Mouse (Mus musculus) left cerebral cortex, postnatal 14 days (tissue): ENCODE measurements around the gene Rasal2. TPM values are rescaled to one million over a fixed set of nuclear protein-coding genes. Genes with fewer than 3 reads are reported as not detected.

Experiments used
- DNase-seq, 2 experiments: peaks; one replicate each; pipeline ENCODE4 v3.0.0; 2021 to 2022; ENCODE audit warnings: low spot score in 2 of 2, mixed read lengths in 1 of 2
- intact Hi-C: fragments of 180-260 bp; cut with DNase I; formaldehyde crosslinking; loops from one replicate; pipeline ENCODE4 v1.15.1; 2025
- long read RNA-seq, 2 experiments: library from polyadenylated mRNA; stranded (forward); transcript quantifications; one replicate each; pipeline ENCODE4 v2.0.0; 2021
- total RNA-seq, 2 experiments: library from RNA; stranded (reverse); gene quantifications; 2 replicates each; pipeline ENCODE4 v1.2.3; 2021

Gene Rasal2
- 10 to 100 TPM; 62.9 to 77.3 TPM for total RNA-seq
- long read RNA-seq, experiment 1, partial matches to known transcripts: 1 of 12 reads
- long read RNA-seq, experiment 1, other reads (novel, unspliced or antisense): 11 of 12 reads
- long read RNA-seq, experiment 2, partial matches to known transcripts: 6 of 11 reads
- long read RNA-seq, experiment 2, other reads (novel, unspliced or antisense): 5 of 11 reads

DNA sequence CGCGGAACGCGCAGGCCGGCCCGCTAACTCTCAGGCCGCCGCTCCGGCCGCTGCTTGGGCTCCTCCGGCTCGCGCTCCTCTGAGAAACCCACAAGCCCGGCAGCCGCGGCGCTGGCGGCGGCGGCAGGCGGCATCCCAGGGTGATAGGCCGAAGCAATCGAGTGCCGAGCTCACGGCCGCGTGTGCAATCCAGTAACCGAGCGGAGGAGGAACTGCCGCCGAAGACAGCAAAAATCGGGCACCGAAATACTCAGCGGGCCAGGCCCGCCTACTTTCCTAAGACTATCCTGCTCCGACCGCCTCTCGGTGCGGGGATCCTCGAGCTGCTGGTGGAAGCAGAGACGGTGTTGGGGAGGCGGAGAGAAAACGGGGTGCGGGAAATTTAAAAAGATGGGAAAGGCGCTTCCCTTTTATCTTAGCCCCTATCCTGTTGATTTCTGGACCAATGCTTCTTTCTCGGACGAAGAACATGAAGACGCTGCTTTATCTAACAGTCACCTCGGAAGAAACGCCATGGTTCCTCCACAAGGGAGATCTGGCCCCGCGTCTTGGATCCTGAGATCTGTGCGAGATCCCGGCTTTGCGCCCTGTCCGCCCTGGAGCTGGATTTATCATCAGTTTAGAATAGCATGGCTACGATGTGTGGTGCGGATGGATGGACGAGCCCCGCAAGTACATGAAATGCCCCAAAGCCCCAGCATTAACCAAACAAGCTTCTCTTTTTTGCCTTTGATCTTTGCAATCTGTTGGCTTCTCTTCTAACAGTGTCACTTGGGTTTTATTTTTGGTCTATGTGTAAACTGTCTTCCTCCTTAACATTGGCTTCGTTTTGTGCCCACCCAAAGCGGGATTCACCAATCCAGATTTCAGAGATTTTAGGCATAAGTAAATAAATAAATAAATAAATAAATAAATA lies at the start of gene Rasal2:
Gene Rasal2, minus strand, starts transcription at position 142 of the 916 bp plus-strand sequence.
- DNase-seq: peak; percentile 98
- intact Hi-C loops: loop anchor here (2.0 to 10.0 kb wide), 3 partner anchors 34 to 268 kb away; no protein-coding TSS in a partner anchor

DNA sequence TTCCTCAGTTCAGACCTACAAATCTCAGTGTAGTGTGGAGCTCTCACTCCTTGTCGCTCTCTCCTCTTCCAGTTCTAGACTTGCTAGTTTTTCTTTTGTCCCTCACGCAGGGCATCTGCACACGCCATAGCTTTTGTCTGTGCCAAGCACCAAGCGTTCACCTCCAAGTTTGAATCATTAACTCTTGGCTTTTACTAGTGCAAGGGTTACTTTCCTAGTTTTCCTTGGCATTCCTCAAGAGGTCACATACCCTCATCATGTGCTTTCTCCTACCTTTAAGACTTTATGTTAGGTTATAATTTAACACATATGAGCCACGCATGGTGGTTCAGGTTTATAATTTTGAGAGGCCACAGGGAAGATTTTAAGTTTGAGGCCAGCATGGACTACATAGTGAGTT lies 48.9 kb upstream of the Rasal2 start:
- no peak for DNase-seq
- intact Hi-C loops: no loop called here

DNA sequence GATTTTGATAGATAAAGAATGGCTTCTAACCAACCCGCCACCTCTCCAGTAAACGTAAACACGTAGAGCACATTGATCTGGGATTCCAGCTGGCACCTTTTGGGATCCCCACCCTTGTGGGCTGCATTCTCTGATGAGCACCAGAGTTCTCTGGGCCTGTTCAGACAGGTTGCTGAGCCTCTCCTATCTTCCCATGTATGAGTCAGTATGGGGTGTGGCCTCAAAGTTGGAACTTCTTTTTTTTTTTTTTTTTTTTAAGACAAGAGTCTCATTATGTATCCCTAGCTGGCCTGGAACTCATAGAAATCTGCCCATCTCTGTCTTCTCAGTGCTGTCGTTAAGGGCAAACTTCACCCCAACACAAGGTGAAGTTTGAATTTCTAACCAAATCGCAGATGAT lies 47.5 kb upstream of the Rasal2 start:
- DNase-seq: no peak
- intact Hi-C loops: no loop called here

DNA sequence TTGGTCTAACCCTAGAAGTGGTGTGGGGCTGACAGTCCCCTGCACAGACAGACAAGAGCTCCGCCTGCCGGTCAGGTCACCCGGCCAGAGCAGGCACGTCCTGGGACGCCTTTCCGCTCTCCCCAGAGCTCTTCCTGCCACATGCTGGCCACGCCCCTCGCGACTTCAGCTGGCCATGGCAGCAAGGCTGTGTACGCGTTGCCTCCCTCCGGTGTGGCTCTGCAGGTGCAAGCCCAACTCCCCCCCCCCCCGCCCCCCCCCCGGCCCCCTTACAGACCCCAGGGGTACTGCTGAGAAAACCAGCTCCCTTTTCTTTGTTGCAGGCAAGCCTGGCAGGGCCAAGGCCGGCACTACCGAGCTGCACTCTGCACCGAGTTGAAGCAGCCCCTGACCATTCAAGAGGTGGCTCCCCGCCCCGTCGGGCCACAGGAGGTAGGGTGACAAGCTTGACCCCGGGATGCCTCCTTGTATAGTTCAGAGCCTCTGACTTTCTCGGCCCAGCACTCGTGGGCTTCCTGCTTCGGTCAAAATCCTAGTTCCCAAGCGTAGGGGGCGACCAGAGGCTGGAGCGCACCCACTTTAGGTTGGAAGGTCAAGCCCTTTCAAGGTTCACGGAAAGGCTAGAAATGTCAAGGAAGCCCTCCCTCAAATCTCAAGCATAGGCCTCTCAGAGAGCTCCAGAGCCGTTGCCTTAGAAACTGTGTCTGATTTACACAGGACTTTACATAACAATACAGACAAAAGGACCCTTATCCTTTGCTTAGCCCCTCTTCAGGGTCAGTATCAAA lies 46.2 kb upstream of the Rasal2 start, which contains the start of gene Cryzl2:
Gene Cryzl2, plus strand, starts transcription at position 157 of the 788 bp plus-strand sequence.
- intact Hi-C loops: no loop called here
- DNase-seq: peak in 1 of 2 experiments; percentile 54

DNA sequence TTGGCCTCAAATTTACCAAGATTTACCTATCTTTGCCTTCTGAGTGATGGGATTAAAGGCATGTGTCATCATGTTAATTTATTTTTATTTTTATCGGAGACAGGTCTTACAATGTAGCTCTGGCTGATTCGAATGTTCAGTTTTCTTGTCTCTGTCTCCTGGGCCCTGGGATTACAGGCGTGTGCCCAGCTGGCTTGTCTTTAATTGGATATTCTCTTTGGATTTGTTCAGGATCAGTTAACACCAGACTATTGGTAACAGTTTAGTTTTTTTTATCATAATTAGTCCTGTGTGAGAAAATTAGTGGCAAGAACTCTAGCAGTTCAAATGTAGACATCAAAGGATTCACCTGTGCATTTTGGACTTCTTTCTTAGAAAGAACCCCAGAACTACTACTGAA lies 45.4 kb upstream of the Rasal2 start:
- DNase-seq: no peak
- intact Hi-C loops: no loop called here

DNA sequence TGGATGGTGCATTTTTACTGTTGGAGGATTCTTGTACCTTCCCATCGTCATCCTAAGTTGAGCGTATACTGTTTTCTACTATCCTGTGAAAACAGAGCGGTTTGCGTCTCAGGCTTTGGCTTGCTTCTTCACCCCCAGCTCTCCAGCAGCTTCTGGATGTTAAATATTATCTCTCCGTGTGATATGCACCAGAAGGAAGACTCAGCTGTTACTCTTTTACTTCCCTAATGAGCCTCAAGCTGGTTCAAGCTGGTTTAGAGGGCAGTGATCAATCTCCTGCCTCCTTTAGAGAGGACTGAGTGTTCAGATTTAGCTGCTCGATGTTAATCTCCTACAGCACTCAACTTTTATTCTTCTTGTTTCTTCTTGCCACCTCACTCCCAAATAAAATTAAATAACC lies 42.5 kb upstream of the Rasal2 start:
- intact Hi-C loops: no loop called here
- DNase-seq: no peak

DNA sequence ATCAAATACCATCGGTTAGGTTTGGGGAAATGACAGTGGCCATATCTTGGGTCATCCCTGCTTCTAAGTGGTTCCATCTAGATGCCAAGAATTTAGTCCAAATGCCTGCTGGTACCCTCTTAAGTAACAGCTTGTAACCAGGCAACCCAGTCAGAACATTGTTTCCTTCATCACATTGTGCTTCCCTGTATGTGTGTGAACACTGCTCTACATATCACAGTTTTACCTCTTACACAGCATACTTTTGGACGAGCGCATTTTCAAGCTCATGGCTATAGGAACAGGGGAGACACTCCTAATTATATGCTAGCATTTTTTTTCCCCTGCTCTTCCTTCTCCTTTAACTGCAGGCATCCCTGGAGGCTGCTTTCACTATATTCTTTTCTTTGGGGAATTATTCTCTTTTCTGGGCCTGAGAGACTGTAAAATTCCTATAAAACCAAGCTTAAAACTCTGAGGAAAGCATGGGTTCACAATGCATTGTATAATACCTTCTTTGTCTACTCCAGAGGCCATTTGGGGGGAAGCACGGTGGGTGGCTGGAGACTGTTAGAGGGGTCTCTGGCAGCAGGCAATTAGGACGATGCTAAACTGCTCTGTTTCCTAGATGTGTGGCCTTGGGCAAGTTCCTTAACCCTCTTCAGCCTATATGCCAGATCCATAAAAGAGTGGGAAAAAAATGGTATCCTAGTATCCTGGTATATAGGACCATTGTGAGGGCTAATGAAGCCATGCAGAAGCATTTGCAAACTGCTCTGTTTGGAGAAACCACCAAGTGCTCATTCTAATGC lies 40.6 kb upstream of the Rasal2 start:
- no peak for DNase-seq
- intact Hi-C loops: no loop called here

DNA sequence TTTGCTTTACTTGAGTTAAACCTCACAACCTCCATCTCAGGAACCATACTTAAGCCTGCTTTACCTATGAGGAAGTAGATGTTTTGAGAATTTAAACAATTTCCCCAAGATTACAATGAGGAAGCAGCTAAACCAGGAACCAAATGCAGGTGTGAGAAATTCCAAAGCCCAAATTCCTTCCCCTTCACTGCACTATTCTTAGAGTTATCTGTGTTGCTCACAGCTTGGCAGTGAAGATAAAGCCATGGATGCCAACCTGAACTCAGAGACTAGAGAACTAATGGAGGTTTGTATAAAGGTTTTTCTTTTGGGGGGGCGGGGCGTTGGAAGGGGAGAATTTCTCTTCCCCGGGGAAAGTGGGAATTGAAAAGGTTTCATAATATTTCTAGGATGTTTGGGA lies 39.9 kb upstream of the Rasal2 start:
- intact Hi-C loops: no loop called here
- DNase-seq: no peak

DNA sequence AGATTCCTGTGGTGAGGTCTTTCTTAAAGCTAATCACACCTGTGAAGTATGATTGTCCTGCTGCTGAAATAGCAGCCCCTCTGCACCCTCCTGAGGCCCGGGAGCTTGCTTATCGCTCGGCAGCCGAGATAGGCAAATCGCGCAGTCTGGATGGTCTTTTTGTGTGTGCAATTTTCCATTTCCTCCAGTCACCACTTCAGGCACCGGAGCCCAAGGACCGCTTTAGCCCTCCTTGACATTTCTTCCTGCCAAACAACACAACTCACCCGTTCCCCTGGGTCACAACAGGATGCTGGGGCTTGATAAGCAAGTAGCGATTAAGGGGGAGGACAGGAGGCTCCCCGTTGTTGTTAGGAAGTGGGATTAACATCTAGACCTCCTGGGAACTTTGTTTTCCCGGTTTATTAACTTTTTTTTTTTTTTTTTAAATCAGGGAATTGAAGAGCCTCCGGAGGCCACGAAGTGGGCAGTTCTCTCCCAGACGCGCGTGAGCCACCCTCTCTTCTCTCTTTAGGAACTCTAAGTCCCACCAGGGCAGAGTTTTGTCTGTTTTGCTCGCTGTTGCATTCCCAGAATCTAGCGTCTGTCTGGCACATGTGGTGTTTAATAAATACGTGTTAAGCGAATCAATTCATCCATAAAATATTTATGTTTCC lies 37.7 kb upstream of the Rasal2 start:
- DNase-seq: no peak
- intact Hi-C loops: loop anchor here (5.0 kb wide), 1 partner anchor 153 kb away; no protein-coding TSS in a partner anchor

- intact Hi-C loops: loop anchor here (5.0 kb wide), 1 partner anchor 152 kb away; no protein-coding TSS in a partner anchor
- DNase-seq: no peak
These were observed 37.1 kb upstream of the Rasal2 start for GRCm38 (mm10) chr1:157449532-157449931.

DNA sequence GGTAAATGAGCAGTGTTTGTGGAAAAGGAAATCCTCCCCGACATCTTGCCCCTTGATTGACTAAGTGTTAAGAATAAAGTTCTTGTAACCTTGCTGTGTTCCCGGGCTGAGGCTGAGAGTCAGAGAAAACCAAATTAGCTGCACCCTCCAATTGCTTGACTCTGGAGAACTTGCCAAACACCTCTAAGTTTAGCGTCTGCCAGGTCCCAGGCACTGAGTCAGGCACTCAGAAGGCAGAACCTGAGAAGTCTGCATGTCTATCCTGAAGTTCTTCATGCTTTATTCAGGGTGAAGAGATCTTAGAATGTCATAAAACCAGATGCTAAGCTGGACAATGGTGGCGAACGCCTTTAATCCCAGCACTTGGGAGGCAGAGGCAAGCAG lies 36.4 kb upstream of the Rasal2 start:
- no peak for DNase-seq
- intact Hi-C loops: loop anchor here (5.0 kb wide), 1 partner anchor 151 kb away; no protein-coding TSS in a partner anchor

DNA sequence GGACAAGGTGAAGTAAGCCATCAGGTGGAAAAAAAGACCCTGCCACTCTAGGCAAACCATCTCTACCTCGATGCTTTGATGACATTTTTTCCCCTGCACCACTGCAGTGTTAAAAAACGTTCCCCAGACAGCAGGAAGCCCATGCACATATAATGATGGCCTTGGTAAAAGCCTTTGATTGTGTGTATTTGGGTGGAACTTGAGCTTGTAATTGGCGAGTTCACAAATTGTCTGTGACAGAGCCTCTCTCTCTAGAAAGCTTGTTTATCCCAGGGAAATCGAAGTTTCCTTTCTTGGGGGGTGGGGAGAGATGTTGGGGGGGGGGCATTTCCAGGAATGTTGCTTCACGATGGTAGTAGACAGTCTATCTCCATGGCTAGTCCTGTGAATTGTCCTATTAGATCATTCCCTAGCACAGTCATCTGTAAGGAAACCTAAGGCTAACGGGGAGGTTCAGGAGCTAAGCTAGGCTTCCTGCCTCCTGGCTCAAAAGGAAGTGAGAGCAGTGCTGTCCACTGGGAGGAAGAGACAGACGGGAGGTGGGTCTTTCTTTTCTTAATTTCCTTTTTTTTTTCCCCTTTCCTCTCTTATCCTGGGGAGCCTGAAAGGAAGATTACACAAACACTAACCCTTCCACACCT lies 35.9 kb upstream of the Rasal2 start:
- intact Hi-C loops: loop anchor here (5.0 kb wide), 1 partner anchor 151 kb away; no protein-coding TSS in a partner anchor

DNA sequence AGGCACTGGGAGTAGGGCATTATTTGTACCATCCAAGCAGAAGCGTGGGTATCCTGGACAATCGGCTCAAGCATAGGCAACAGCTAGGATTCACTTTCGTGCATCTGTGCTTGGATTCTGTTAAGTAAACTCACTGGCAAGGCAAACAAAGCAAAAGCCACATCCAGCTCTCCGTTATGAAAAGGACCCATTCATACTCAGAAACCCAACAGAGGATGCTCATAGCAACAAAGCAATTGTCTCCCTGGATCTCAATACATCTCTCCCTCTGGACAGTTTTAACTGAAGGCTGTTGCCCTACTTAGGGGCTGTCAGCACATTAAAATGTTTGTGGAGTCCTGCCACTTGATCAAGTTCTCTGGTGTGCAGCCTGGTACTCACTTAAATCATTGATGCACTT lies 34.7 kb upstream of the Rasal2 start:
- intact Hi-C loops: loop anchor here (2.0 to 5.0 kb wide), 2 partner anchors 34 to 150 kb away; partner anchors contain the start of gene Rasal2
- DNase-seq: no peak

More for the DNA sequence above, 35.9 kb upstream of the Rasal2 start:
- DNase-seq: no peak

DNA sequence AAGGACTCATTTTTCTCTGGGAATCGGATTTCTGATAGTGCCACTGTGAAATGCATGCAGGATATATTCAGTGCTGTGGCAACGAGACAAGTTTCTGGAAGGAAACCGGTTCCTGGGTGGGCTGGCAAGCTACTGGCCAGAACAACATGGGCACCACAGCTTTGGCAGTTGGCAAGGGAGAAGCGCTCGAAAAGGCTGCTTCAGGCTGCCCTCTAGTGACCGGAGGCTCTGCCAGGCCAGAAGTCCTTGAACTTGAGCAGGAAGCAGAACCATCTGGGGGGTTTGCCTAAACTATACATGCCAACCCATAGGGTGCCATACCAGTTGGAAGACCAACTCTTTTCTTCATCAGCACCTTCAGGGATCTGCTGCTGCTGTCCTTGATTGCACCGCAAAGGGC lies 33.9 kb upstream of the Rasal2 start:
- intact Hi-C loops: loop anchor here (2.0 to 5.0 kb wide), 2 partner anchors 34 to 149 kb away; partner anchors contain the start of gene Rasal2

DNA sequence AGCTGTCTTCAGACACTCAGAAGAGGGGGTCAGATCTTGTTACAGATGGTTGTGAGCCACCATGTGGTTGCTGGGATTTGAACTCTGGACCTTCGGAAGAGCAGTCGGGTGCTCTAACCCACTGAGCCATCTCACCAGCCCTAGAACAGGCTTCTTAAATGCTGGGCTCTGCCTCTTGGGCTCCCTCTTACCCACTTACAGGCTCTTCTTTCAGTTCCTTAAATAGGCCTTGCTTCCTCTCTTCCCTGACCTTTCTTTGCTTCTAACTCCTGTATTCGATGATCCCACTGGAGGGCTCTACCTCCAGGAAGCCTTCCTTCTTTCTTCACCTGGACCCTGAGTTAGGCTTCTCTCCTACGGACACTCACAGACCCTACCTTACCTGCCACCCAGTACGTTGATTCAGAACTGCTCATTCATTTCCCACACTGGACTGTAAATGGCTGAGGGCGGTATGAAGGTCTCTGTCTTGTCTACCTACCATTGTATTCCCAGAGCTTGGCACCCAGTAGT lies 33.1 kb upstream of the Rasal2 start:
- DNase-seq: no peak
- intact Hi-C loops: loop anchor here (5.0 kb wide), 1 partner anchor 148 kb away; no protein-coding TSS in a partner anchor

More for the DNA sequence above, 33.9 kb upstream of the Rasal2 start:
- DNase-seq: peak; percentile 74 to 76

DNA sequence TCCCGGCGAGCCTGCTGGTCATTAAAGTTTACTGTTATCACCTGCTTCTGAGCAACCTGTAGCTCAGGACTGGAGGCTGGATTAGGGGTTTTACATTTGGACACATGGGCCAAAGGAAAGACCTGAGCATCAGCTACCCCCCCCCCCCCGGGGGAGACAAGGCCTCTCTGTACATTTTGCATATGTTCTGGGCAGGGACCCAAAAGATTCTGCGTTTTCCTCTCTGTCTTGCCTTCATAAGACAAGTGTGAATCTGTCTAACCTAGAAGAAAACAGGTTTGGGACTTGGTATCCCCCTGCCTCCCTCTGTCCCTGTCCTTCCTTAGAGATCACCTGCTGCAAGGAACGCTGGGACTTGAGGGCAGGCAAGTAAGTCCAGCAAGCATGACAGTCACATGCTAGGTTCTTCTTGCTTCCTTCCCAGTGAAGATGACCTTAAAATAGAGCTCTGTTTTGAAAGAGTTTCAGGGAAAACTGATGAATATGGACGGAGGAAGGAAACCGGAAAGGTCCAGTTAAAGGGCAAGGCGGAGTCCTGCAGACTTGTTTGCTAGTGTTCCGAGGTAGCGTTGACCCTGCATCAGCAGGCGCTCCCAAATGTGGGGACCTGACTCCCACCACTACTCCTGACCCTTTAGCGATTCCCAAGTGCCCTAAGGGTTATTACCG lies 32.4 kb upstream of the Rasal2 start:
- DNase-seq: no peak
- intact Hi-C loops: loop anchor here (5.0 kb wide), 1 partner anchor 147 kb away; no protein-coding TSS in a partner anchor
